Mouse (Mus musculus): ENCODE measurements around the gene Limch1.

GRCm38 (mm10) chr5:66762006-66762405, 16.4 kb downstream of the Limch1 start:
- no peak for TF ChIP-seq CTCF (IDR thresholded peaks at IDR 0.05; ENCODE audit: low read depth, low read length)
- no peak for TF ChIP-seq POLR2A (IDR thresholded peaks at IDR 0.05; ENCODE audit: borderline replicate concordance, low read depth, low read length)

All from bone marrow macrophage, adult 2 months (primary cell).